Mouse (Mus musculus) liver, embryonic 13.5 days (tissue): Measurements from ENCODE around the gene Tmem89. TPM values are rescaled to one million over a fixed set of nuclear protein-coding genes. Genes with fewer than 3 reads are reported as not detected.

Experiments used
- ATAC-seq: fragments of 200-750 bp; cut with Nextera tagmentation; 2 replicates; pipeline ENCODE4 v1.8.0; 2017; ENCODE audit warnings: low read depth, mild to moderate bottlenecking, moderate number of reproducible peaks, moderate library complexity
- DNase-seq: peaks from one replicate; pipeline ENCODE4 v3.0.0; 2022
- H3K27ac ChIP-seq: fragments of 300-500 bp; sonication (generic); 2 replicates; pipeline ENCODE4 v1.5.1; 2015; ENCODE audit warnings: moderate library complexity, mild to moderate bottlenecking, inconsistent platforms
- H3K27me3 ChIP-seq: fragments of 300-500 bp; sonication (generic); 2 replicates; pipeline ENCODE4 v1.6.1; 2015; ENCODE audit warnings: mild to moderate bottlenecking, inconsistent platforms
- H3K36me3 ChIP-seq: fragments of 300-500 bp; sonication (generic); 2 replicates; pipeline ENCODE4 v1.6.1; 2015; ENCODE audit warnings: mild to moderate bottlenecking, inconsistent platforms
- H3K4me1 ChIP-seq: fragments of 300-500 bp; sonication (generic); replicated peaks from 2 replicates; pipeline ENCODE4 v1.6.1; 2015; ENCODE audit warnings: inconsistent platforms
- H3K4me2 ChIP-seq: fragments of 300-500 bp; sonication (generic); 2 replicates; pipeline ENCODE4 v1.6.1; 2015; ENCODE audit warnings: inconsistent platforms, mild to moderate bottlenecking, moderate library complexity
- H3K4me3 ChIP-seq: fragments of 300-500 bp; sonication (generic); replicated peaks from 2 replicates; pipeline ENCODE4 v1.5.1; 2015; ENCODE audit warnings: mild to moderate bottlenecking, inconsistent platforms
- H3K9ac ChIP-seq: fragments of 300-500 bp; sonication (generic); 2 replicates; pipeline ENCODE4 v1.6.1; 2015; ENCODE audit warnings: mild to moderate bottlenecking, inconsistent platforms
- H3K9me3 ChIP-seq: fragments of 300-500 bp; sonication (generic); replicated peaks from 2 replicates; pipeline ENCODE4 v1.6.1; 2016; ENCODE audit warnings: inconsistent platforms
- WGBS: fragments of 180-500 bp; shearing (Covaris S2); methylation state at CpG from one replicate; pipeline ENCODE4 v1.1.7; 2015; ENCODE audit not compliant: insufficient replicate concordance; 5-methylcytosine and 5-hydroxymethylcytosine counted together
- polyA plus RNA-seq: library from polyadenylated mRNA; unstranded; fragments of >200 nt; fragmentation: Nextera tagmentation; extraction: Ambion mirVana; gene quantifications from 2 replicates; pipeline ENCODE4 v1.2.1, GENCODE M21; 2015

Tmem89 gene
- polyA plus RNA-seq, 1 experiment from 2014 or later: not detected

- Histone ChIP-seq H3K4me3 (no peak overlapping the region), H3K4me2 (no peak overlapping the region), H3K27ac (no peak overlapping the region), H3K9ac (no peak overlapping the region), H3K27me3 (peaks cover 31% of the 10 kb centered on the region), H3K4me1 (peaks cover 4% of the 10 kb centered on the region; the same call in 1 of the 2 replicates), H3K9me3 (no peaks in the 10 kb centered on the region), H3K36me3 (peaks cover 54% of the 10 kb centered on the region)
- DNase-seq (no peak), ATAC-seq (no peak)
- 81% methylated on average over 9 of the region's 9 CpGs for WGBS
Observed at GRCm38 (mm10) chr9:108949967-108950728, 35.7 kb downstream of the Tmem89 start.

GRCm38 (mm10) chr9:108953081-108953636 lies 38.7 kb downstream of the Tmem89 start, which contains the start of gene Col7a1:
TSS of gene Col7a1 (plus strand) at chr9:108953586.
- Histone ChIP-seq H3K4me2 (no peak within 1 kb of the TSS), H3K4me1 (no peaks in the 10 kb centered on the region), H3K36me3 (peaks cover 24% of the 10 kb centered on the region), H3K9ac (no peak within 1 kb of the TSS), H3K4me3 (no peak within 1 kb of the TSS), H3K27me3 (peaks cover 37% of the 10 kb centered on the region), H3K27ac (no peak within 1 kb of the TSS), H3K9me3 (no peaks in the 10 kb centered on the region)
- ATAC-seq (no peak), DNase-seq (no peak)
- WGBS: 12% methylated on average over 15 of the region's 15 CpGs

- 79% methylated on average over 11 of the region's 11 CpGs for WGBS
- ATAC-seq (no peak), DNase-seq (no peak)
- no peak overlapping the region for H3K27ac ChIP-seq
- no peak overlapping the region for H3K9ac ChIP-seq
- no peak overlapping the region for H3K4me2 ChIP-seq
- H3K9me3 ChIP-seq: no peaks in the 10 kb centered on the region
- peaks cover 37% of the 10 kb centered on the region for H3K27me3 ChIP-seq
- H3K4me1 ChIP-seq: no peaks in the 10 kb centered on the region
- peaks cover 3% of the 10 kb centered on the region for H3K36me3 ChIP-seq
- H3K4me3 ChIP-seq: no peak overlapping the region
Observed at GRCm38 (mm10) chr9:108955241-108955640, 40.8 kb downstream of the Tmem89 start.

- no peaks in the 10 kb centered on the region for H3K4me1 ChIP-seq
- peaks cover 37% of the 10 kb centered on the region for H3K27me3 ChIP-seq
- 75% methylated on average over 11 of the region's 11 CpGs for WGBS
- no peak overlapping the region for H3K4me3 ChIP-seq
- no peak overlapping the region for H3K27ac ChIP-seq
- ATAC-seq: no peak
- H3K9ac ChIP-seq: no peak overlapping the region
- no peak for DNase-seq
- no peaks in the 10 kb centered on the region for H3K9me3 ChIP-seq
- H3K36me3 ChIP-seq: no peaks in the 10 kb centered on the region
- H3K4me2 ChIP-seq: no peak overlapping the region
Observed at GRCm38 (mm10) chr9:108955846-108956245, 41.4 kb downstream of the Tmem89 start.

- WGBS: 63% methylated on average over 3 of the region's 3 CpGs
Observed at GRCm38 (mm10) chr9:108963577-108963976, 49.2 kb downstream of the Tmem89 start.

GRCm38 (mm10) chr9:108964338-108964737 lies 49.9 kb downstream of the Tmem89 start:
- no peak overlapping the region for H3K27ac ChIP-seq
- DNase-seq: no peak
- no peaks in the 10 kb centered on the region for H3K4me1 ChIP-seq
- no peak overlapping the region for H3K4me2 ChIP-seq
- H3K9me3 ChIP-seq: no peaks in the 10 kb centered on the region
- no peak for ATAC-seq
- H3K9ac ChIP-seq: no peak overlapping the region
- H3K27me3 ChIP-seq: no peaks in the 10 kb centered on the region
- no peaks in the 10 kb centered on the region for H3K36me3 ChIP-seq
- WGBS: 24% methylated on average over 6 of the region's 6 CpGs
- H3K4me3 ChIP-seq: no peak overlapping the region

More at GRCm38 (mm10) chr9:108963577-108963976, 49.2 kb downstream of the Tmem89 start:
- Histone ChIP-seq H3K27ac (no peak overlapping the region), H3K4me2 (no peak overlapping the region), H3K4me3 (no peak overlapping the region), H3K27me3 (no peaks in the 10 kb centered on the region), H3K9me3 (no peaks in the 10 kb centered on the region), H3K36me3 (no peaks in the 10 kb centered on the region), H3K4me1 (no peaks in the 10 kb centered on the region), H3K9ac (no peak overlapping the region)
- no peak for DNase-seq
- no peak for ATAC-seq

Other genes starting within 250 kb of the Tmem89 start
- gene Prkar2a, start 225.3 kb upstream of the Tmem89 start, polyA plus RNA-seq: 9.5 and 10.6 TPM in 2 replicates
- gene Ip6k2, start 130.8 kb upstream of the Tmem89 start, polyA plus RNA-seq: 11.5 and 11.6 TPM in 2 replicates
- 3.9 and 5.9 TPM in 2 replicates for gene Nckipsd, start 106.3 kb upstream of the Tmem89 start, polyA plus RNA-seq
- gene Celsr3, start 88.3 kb upstream of the Tmem89 start, polyA plus RNA-seq: 0.03 TPM in 2 replicates
- gene Slc26a6, start 61.3 kb upstream of the Tmem89 start, polyA plus RNA-seq: 6.7 and 8.6 TPM in 2 replicates
- 354 and 355 TPM in 2 replicates for gene Uqcrc1, start 22.0 kb downstream of the Tmem89 start, polyA plus RNA-seq
- 0.28 and 0.38 TPM in 2 replicates for gene Col7a1, start 39.0 kb downstream of the Tmem89 start, polyA plus RNA-seq
- not detected in 2 replicates for gene Ucn2, start 71.4 kb downstream of the Tmem89 start, polyA plus RNA-seq
- gene Pfkfb4, start 77.2 kb downstream of the Tmem89 start, polyA plus RNA-seq: 2.3 and 2.5 TPM in 2 replicates
- 20.0 and 21.8 TPM in 2 replicates for gene Shisa5, start 123.9 kb downstream of the Tmem89 start, polyA plus RNA-seq
- 7.4 and 8.9 TPM in 2 replicates for gene Trex1, start 145.1 kb downstream of the Tmem89 start, polyA plus RNA-seq
- 12.6 and 12.7 TPM in 2 replicates for gene Atrip, start 159.5 kb downstream of the Tmem89 start, polyA plus RNA-seq
- 14.6 and 14.7 TPM in 2 replicates for gene Ccdc51, start 167.9 kb downstream of the Tmem89 start, polyA plus RNA-seq
- 480 and 506 TPM in 2 replicates for gene Tma7, start 168.0 kb downstream of the Tmem89 start, polyA plus RNA-seq
- gene Plxnb1, start 180.8 kb downstream of the Tmem89 start, polyA plus RNA-seq: 2.3 and 3.2 TPM in 2 replicates
- not detected in 2 replicates for gene Fbxw21, start 247.4 kb downstream of the Tmem89 start, polyA plus RNA-seq